13 mouse cellular contexts compared by ENCODE assay signal in genomic region chr10:106761061-106761460, GRCm38 (mm10).
A peak's percentile ranks its signal among the peaks of the same experiment; 100 is the strongest.
DNase-seq lines count a peak whose midpoint lies in the region; ATAC-seq lines count a peak whose summit lies in the region.
"Had no signal": no experiment of that assay in that cellular context is flagged by ENCODE, and none has a peak within 500 bp of the region (broad histone marks: within the 10 kb centered on the region; RNA-seq: fewer than 3 reads in every experiment).

No protein-coding gene starts in this region.

- peak; percentile 47 for DNase-seq in layer of hippocampus, adult 11-12 months (ENCODE audit: low spot score)
- no peak for DNase-seq in layer of hippocampus, postnatal 10 days (ENCODE audit: low spot score in 2 of 2)
- DNase-seq in cerebellum, postnatal 25 days, result peak; percentile 63 to 78
- DNase-seq in left cerebral cortex, adult 18-20 months (ENCODE audit: low spot score in 2 of 2), result peak; percentile 71 to 88
- peak; percentile 52 for DNase-seq in right cerebral cortex, postnatal 25 days
- DNase-seq in gastrocnemius, postnatal 4 days (ENCODE audit: low spot score in 2 of 2), result no peak
- DNase-seq: embryo, embryonic 11 days; gastrocnemius, postnatal 14 days; kidney, postnatal 36 days; lung, embryonic 14.5 days had no signal

- no peak for ATAC-seq in activated CD4-positive, CD25-positive, alpha-beta regulatory T cell, adult 4 months
- no peak for ATAC-seq in megakaryocyte-erythroid progenitor cell, adult 5-6 weeks (replicated peaks; ENCODE audit: low FRiP score, low TSS enrichment, poor library complexity, severe bottlenecking)
- ATAC-seq: intestine, postnatal 0 days had no signal

Comparison
In these comparisons a context has a peak if more than half of its experiments do, and no peak if none do; other contexts are left out.
1. DNase-seq: peak in layer of hippocampus, adult 11-12 months (single experiment), cerebellum, postnatal 25 days (2 of 2), left cerebral cortex, adult 18-20 months (2 of 2) and right cerebral cortex, postnatal 25 days (single experiment); none in layer of hippocampus, postnatal 10 days (0 of 2) and gastrocnemius, postnatal 4 days (0 of 2).